Mouse (Mus musculus) thymus, adult 2 months (tissue): Measurements from ENCODE around the gene Il12a.

Experiments
- CTCF ChIP-seq: fragments of 200-500 bp; IDR thresholded peaks from 2 replicates; pipeline ENCODE4 v1.5.1; 2012; ENCODE audit warnings: mild to moderate bottlenecking, control low read depth, low read length, moderate library complexity, borderline replicate concordance; ENCODE audit not compliant: control insufficient read depth, poor library complexity, insufficient read depth; ENCODE audit errors: extremely low read depth
- POLR2A ChIP-seq: fragments of 200-500 bp; IDR thresholded peaks from 2 replicates; pipeline ENCODE4 v1.6.1; 2012; ENCODE audit warnings: mild to moderate bottlenecking, low read length, control low read depth, moderate library complexity; ENCODE audit not compliant: control insufficient read depth, poor library complexity, insufficient read depth; ENCODE audit errors: extremely low read depth

DNA sequence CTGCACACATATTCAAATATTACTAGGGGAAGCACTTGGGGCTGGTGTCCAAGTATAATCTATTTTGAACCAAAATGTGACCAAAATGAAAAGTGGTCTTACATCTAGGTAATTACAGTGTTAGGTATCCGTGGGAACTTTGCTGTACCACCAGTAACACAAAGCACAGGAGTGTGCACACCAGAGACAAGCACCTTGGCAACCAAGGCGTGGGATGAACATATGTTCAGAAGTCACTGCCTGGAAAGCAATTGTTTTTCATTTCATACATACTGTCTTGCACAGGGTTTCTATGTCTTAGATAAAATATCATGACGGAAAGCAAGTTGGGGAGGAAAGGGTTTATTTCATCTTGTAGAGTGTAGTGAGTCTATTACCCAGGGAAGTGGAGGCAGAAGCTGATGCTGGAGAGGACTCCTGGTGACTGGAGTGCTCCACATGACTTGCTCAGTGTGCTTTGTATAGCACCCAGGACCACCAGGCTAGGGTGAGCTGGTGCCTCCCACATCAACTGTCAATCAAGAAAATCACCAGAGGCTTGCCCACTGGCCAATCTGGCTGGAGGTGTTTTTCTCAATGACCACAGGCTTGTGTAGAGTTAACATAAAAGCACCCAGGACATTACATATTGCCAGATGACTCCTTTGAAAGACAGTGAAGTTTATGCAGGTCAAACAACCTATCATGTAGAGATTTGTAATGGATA, 6.2 kb downstream of the Il12a start:
- no peak for TF ChIP-seq CTCF
- TF ChIP-seq POLR2A, result no peak
